Mouse (Mus musculus) ES-E14 (cell line): Measurements from ENCODE around the gene Hacd2.

Experiments used
- CHD2 ChIP-seq: IDR thresholded peaks from 2 replicates; pipeline ENCODE4 v1.6.1; 2014; ENCODE audit warnings: mild to moderate bottlenecking, low read depth, low read length, inconsistent platforms
- HCFC1 ChIP-seq: IDR thresholded peaks from 2 replicates; pipeline ENCODE4 v1.6.1; 2012; ENCODE audit warnings: low read length, inconsistent platforms, borderline replicate concordance; ENCODE audit not compliant: insufficient read depth
- MAFK ChIP-seq: IDR thresholded peaks from 2 replicates; pipeline ENCODE4 v1.6.1; 2014; ENCODE audit warnings: mild to moderate bottlenecking, low read depth, low read length, inconsistent platforms; ENCODE audit not compliant: insufficient read depth
- ZC3H11A ChIP-seq: IDR thresholded peaks from 2 replicates; pipeline ENCODE4 v1.6.1; 2012; ENCODE audit warnings: low read depth, mild to moderate bottlenecking, inconsistent platforms, low read length, borderline replicate concordance

DNA sequence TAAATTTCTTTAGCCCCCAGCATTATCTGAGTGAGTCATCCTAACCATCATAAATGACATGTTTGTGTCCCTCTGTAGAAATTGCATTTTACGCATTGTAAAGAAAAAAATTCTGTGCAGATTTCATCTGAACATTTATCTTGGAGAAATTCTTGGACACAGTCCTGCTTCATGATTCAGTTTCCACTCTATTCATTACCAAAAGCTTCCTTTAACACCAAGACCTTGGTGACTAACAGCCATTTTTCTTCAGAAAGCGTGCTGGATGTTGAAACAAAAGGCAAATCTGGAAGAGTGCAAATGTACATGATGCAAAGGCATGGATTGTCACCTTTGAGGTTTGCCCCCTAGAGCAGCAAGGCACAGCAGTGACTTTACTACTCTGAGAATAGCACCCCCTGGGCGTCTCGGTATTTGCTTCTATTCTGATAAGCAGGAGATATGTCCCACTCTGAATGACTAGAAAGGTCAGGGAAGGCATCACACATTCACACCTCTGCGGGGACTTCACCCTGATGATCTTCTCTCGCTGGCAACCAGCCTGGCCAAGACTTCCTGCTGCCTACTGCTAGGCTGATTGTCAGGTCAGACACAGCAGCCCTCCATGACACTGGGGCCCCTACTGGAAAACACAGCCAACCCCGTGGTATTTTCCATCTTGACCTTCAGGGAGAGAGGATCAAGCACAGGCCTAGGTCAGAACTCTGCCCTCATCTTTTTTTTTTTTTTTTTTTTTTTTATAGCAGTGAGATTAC is 80.8 kb downstream of the Hacd2 start:
- TF ChIP-seq MAFK: no peak
- no peak for TF ChIP-seq ZC3H11A
- no peak for TF ChIP-seq HCFC1
- TF ChIP-seq CHD2: no peak
